Mouse (Mus musculus) lung, postnatal 0 days (tissue): ENCODE results near the gene Use1. TPM values are rescaled to one million over a fixed set of nuclear protein-coding genes. Genes with fewer than 3 reads are reported as not detected.

Experiments
- ATAC-seq: fragments of 200-750 bp; cut with Nextera tagmentation; 2 replicates; pipeline ENCODE4 v1.8.0; 2017; ENCODE audit warnings: moderate library complexity
- DNase-seq: peaks from one replicate; pipeline ENCODE4 v3.0.0-alpha.2; 2016; ENCODE audit warnings: low spot score
- H3K27ac ChIP-seq: fragments of 300-500 bp; sonication (generic); 2 replicates; pipeline ENCODE4 v1.5.1; 2014; ENCODE audit warnings: antibody characterized with exemption, mild to moderate bottlenecking, low read length, mixed read lengths
- H3K27me3 ChIP-seq: fragments of 300-500 bp; sonication (generic); replicated peaks from 2 replicates; pipeline ENCODE4 v1.6.1; 2014; ENCODE audit warnings: low read length, mixed read lengths; ENCODE audit not compliant: insufficient read depth
- H3K36me3 ChIP-seq: fragments of 300-500 bp; sonication (generic); 2 replicates; pipeline ENCODE4 v1.6.1; 2014; ENCODE audit warnings: low read length, mixed read lengths; ENCODE audit not compliant: insufficient read depth
- H3K4me1 ChIP-seq: fragments of 300-500 bp; sonication (generic); 2 replicates; pipeline ENCODE4 v1.6.1; 2014; ENCODE audit warnings: antibody characterized with exemption, low read depth, low read length, mixed read lengths; ENCODE audit not compliant: insufficient read depth
- H3K4me2 ChIP-seq: fragments of 300-500 bp; sonication (generic); replicated peaks from 2 replicates; pipeline ENCODE4 v1.6.1; 2014; ENCODE audit warnings: low read depth, mild to moderate bottlenecking, low read length, moderate library complexity, mixed read lengths
- H3K4me3 ChIP-seq: fragments of 300-500 bp; sonication (generic); 2 replicates; pipeline ENCODE4 v1.5.1; 2014; ENCODE audit warnings: low read depth, low read length
- H3K9ac ChIP-seq: fragments of 300-500 bp; sonication (generic); replicated peaks from 2 replicates; pipeline ENCODE4 v1.6.1; 2014; ENCODE audit warnings: low read depth, mild to moderate bottlenecking
- H3K9me3 ChIP-seq: fragments of 300-500 bp; sonication (generic); 2 replicates; pipeline ENCODE4 v1.6.1; 2016; ENCODE audit warnings: low read length, mixed read lengths
- CTCF ChIP-seq: IDR thresholded peaks from 2 replicates; pipeline ENCODE4 v1.5.1; 2016; ENCODE audit warnings: antibody characterized with exemption, mild to moderate bottlenecking
- EP300 ChIP-seq: IDR thresholded peaks from 2 replicates; pipeline ENCODE4 v1.6.1; 2016; ENCODE audit warnings: antibody characterized with exemption, mild to moderate bottlenecking, control low read depth
- WGBS: fragments of 180-500 bp; shearing (Covaris S2); extraction: QIAGEN DNeasy Blood & Tissue Kit; methylation state at CpG from one replicate; pipeline ENCODE4 v1.1.7; 2014; 5-methylcytosine and 5-hydroxymethylcytosine counted together
- polyA plus RNA-seq: library from polyadenylated mRNA; unstranded; fragments of >200 nt; fragmentation: Nextera tagmentation; extraction: Ambion mirVana; gene quantifications from 2 replicates; pipeline ENCODE4 v1.2.1, GENCODE M21; 2015

Gene Use1
- polyA plus RNA-seq, 1 experiment from 2014 or later, result 136 TPM

- ATAC-seq (no peak), DNase-seq (no peak)
- H3K27me3 ChIP-seq, result no peaks in the 10 kb centered on the region
- H3K4me3 ChIP-seq, result no peak overlapping the region
- H3K27ac ChIP-seq, result no peak overlapping the region
- TF ChIP-seq CTCF (no peak), EP300 (no peak)
- 80% methylated on average over 16 of the region's 17 CpGs for WGBS
- no peak overlapping the region for H3K4me2 ChIP-seq
- peaks cover 23% of the 10 kb centered on the region; the same call in 1 of the 2 replicates for H3K36me3 ChIP-seq
- no peaks in the 10 kb centered on the region for H3K9me3 ChIP-seq
- peaks cover 19% of the 10 kb centered on the region; the same call in 1 of the 2 replicates for H3K4me1 ChIP-seq
- no peak overlapping the region for H3K9ac ChIP-seq
Observed at GRCm38 (mm10) chr8:71374616-71375206, 8.1 kb downstream of the Use1 start.

GRCm38 (mm10) chr8:71375581-71376422 is 9.2 kb downstream of the Use1 start:
- peak; percentile 83 for DNase-seq
- peaks cover 23% of the 10 kb centered on the region; the same call in 1 of the 2 replicates for H3K4me1 ChIP-seq
- peak; percentile 64 for TF ChIP-seq CTCF
- no peak for TF ChIP-seq EP300
- H3K9me3 ChIP-seq, result no peaks in the 10 kb centered on the region
- peak overlapping the region; percentile 42 for H3K4me2 ChIP-seq
- no peak overlapping the region for H3K4me3 ChIP-seq
- 26% methylated on average over 72 of the region's 74 CpGs for WGBS
- peaks cover 23% of the 10 kb centered on the region; the same call in 1 of the 2 replicates for H3K36me3 ChIP-seq
- H3K27me3 ChIP-seq, result no peaks in the 10 kb centered on the region
- no peak overlapping the region for H3K9ac ChIP-seq
- peak overlapping the region; percentile 28 for H3K27ac ChIP-seq
- ATAC-seq, result peak; percentile 17

- Histone ChIP-seq H3K36me3 (peaks cover 23% of the 10 kb centered on the region; the same call in 1 of the 2 replicates), H3K4me2 (no peak overlapping the region), H3K9ac (no peak overlapping the region), H3K9me3 (no peaks in the 10 kb centered on the region), H3K4me3 (no peak overlapping the region), H3K27me3 (no peaks in the 10 kb centered on the region), H3K4me1 (peaks cover 23% of the 10 kb centered on the region; the same call in 1 of the 2 replicates), H3K27ac (0 out of 2 replicates have a peak overlapping the region, but pooled peaks have one; percentile 28)
- DNase-seq (no peak), ATAC-seq (no peak)
- 54% methylated on average over 8 of the region's 8 CpGs for WGBS
- TF ChIP-seq EP300, result no peak
- TF ChIP-seq CTCF, result no peak
Observed at GRCm38 (mm10) chr8:71376423-71377030, 9.9 kb downstream of the Use1 start.

GRCm38 (mm10) chr8:71379008-71379407 is 12.4 kb downstream of the Use1 start:
- Histone ChIP-seq H3K9ac (no peak overlapping the region), H3K4me3 (0 out of 2 replicates have a peak overlapping the region, but pooled peaks have one; percentile 93), H3K9me3 (no peaks in the 10 kb centered on the region), H3K36me3 (peaks cover 10% of the 10 kb centered on the region; the same call in 1 of the 2 replicates), H3K27ac (no peak overlapping the region), H3K4me1 (peaks cover 37% of the 10 kb centered on the region), H3K27me3 (no peaks in the 10 kb centered on the region), H3K4me2 (peak overlapping the region; percentile 99)
- TF ChIP-seq EP300, result no peak
- TF ChIP-seq CTCF, result no peak
- ATAC-seq (no peak), DNase-seq (no peak)
- WGBS, result 79% methylated on average over 4 of the region's 4 CpGs

GRCm38 (mm10) chr8:71379512-71380075 is 12.9 kb downstream of the Use1 start:
- WGBS, result 52% methylated on average over 3 of the region's 3 CpGs
- H3K9ac ChIP-seq, result peak overlapping the region; percentile 84
- H3K4me1 ChIP-seq, result peaks cover 37% of the 10 kb centered on the region
- H3K27ac ChIP-seq, result peak overlapping the region; percentile 51; the same call in 1 of the 2 replicates
- ATAC-seq (no peak), DNase-seq (no peak)
- peak overlapping the region; percentile 99 for H3K4me2 ChIP-seq
- H3K9me3 ChIP-seq, result no peaks in the 10 kb centered on the region
- peaks cover 4% of the 10 kb centered on the region; the same call in 1 of the 2 replicates for H3K36me3 ChIP-seq
- no peaks in the 10 kb centered on the region for H3K27me3 ChIP-seq
- peak overlapping the region; percentile 93 for H3K4me3 ChIP-seq
- TF ChIP-seq CTCF (no peak), EP300 (no peak)
